Mouse (Mus musculus) myocyte (in vitro differentiated cells): Measurements from ENCODE around the gene Usp37. TPM values are rescaled to one million over a fixed set of nuclear protein-coding genes. Genes with fewer than 3 reads are reported as not detected.
"Not testable (repeated sequence)": the region's sequence is repeated elsewhere in the genome, so short reads cannot be mapped to it uniquely, and the experiment has no call there.

Source experiments
- H3K27me3 ChIP-seq: one replicate; pipeline ENCODE4 v1.6.1; 2011; ENCODE audit not compliant: control insufficient read depth, insufficient read depth, insufficient read length
- H3K36me3 ChIP-seq: one replicate; pipeline ENCODE4 v1.6.1; 2011; ENCODE audit not compliant: control insufficient read depth, insufficient read depth
- H3K4me2 ChIP-seq: one replicate; pipeline ENCODE4 v1.6.1; 2011; ENCODE audit warnings: low read depth, control low read depth
- H3K4me3 ChIP-seq: one replicate; pipeline ENCODE4 v1.5.1; 2011; ENCODE audit warnings: mild to moderate bottlenecking, control low read depth, moderate library complexity
- H3K79me2 ChIP-seq: one replicate; pipeline ENCODE4 v1.6.1; 2011; ENCODE audit not compliant: control insufficient read depth, insufficient read depth
- H3ac ChIP-seq: one replicate; pipeline ENCODE4 v1.6.1; 2011; ENCODE audit not compliant: control insufficient read depth, insufficient read length
- CEBPB ChIP-seq: IDR thresholded peaks from 2 replicates; pipeline ENCODE4 v1.6.1; 2011; ENCODE audit warnings: mild to moderate bottlenecking, moderate library complexity; ENCODE audit not compliant: poor library complexity, insufficient read depth, severe bottlenecking
- E2F4 ChIP-seq: IDR thresholded peaks from one replicate; pipeline ENCODE4 v1.6.1; 2011; ENCODE audit warnings: mild to moderate bottlenecking, control low read depth, moderate library complexity; ENCODE audit not compliant: insufficient read depth
- MAX ChIP-seq: IDR thresholded peaks from one replicate; pipeline ENCODE4 v1.6.1; 2011; ENCODE audit warnings: low read depth, mild to moderate bottlenecking, control low read depth
- MYOD1 ChIP-seq, 3 experiments: IDR thresholded peaks; one replicate each; pipeline ENCODE4 v1.6.1; 2011; ENCODE audit warnings: control low read depth in 2 of 3, low read depth in 2 of 3, mild to moderate bottlenecking in 2 of 3, moderate library complexity in 1 of 3; ENCODE audit not compliant: insufficient read length in 2 of 3, control insufficient read depth in 1 of 3
- MYOG ChIP-seq, 3 experiments: IDR thresholded peaks; one replicate each; pipeline ENCODE4 v1.6.1; 2011; ENCODE audit warnings: control low read depth in 2 of 3, low read depth in 2 of 3, mild to moderate bottlenecking in 2 of 3; ENCODE audit not compliant: insufficient read length in 2 of 3, control insufficient read depth in 1 of 3, insufficient read depth in 1 of 3
- POLR2A ChIP-seq: IDR thresholded peaks from one replicate; pipeline ENCODE4 v1.6.1; 2011; ENCODE audit warnings: low read depth, mild to moderate bottlenecking, control low read depth, moderate library complexity; ENCODE audit not compliant: insufficient read length
- POLR2AphosphoS2 ChIP-seq: IDR thresholded peaks from one replicate; pipeline ENCODE4 v1.6.1; 2011; ENCODE audit warnings: low read depth, control low read depth; ENCODE audit not compliant: insufficient read length
- REST ChIP-seq: IDR thresholded peaks from one replicate; pipeline ENCODE4 v1.6.1; 2011; ENCODE audit warnings: mild to moderate bottlenecking, control low read depth, moderate library complexity; ENCODE audit not compliant: insufficient read depth, insufficient read length
- SRF ChIP-seq: IDR thresholded peaks from one replicate; pipeline ENCODE4 v1.6.1; 2011; ENCODE audit warnings: low read depth; ENCODE audit not compliant: control insufficient read depth, insufficient read length
- TCF12 ChIP-seq: IDR thresholded peaks from one replicate; pipeline ENCODE4 v1.6.1; 2011; ENCODE audit warnings: mild to moderate bottlenecking, control low read depth; ENCODE audit not compliant: poor library complexity, insufficient read depth, severe bottlenecking
- TCF3 ChIP-seq: IDR thresholded peaks from one replicate; pipeline ENCODE4 v1.6.1; 2011; ENCODE audit warnings: low read depth, control low read depth; ENCODE audit not compliant: insufficient read length
- USF1 ChIP-seq: IDR thresholded peaks from one replicate; pipeline ENCODE4 v1.6.1; 2011; ENCODE audit warnings: low read depth, mild to moderate bottlenecking, control low read depth, moderate library complexity
- polyA plus RNA-seq: library from polyadenylated mRNA; unstranded; fragments of >200 nt; fragmentation: generic; extraction: Trizol; gene quantifications from one replicate; pipeline ENCODE4 v1.2.1, GENCODE M21; 2012; ENCODE audit warnings: missing spikeins

Gene Usp37
- polyA plus RNA-seq, 1 experiment = 2.9 TPM

- Histone ChIP-seq H3K36me3 (no peaks in the 10 kb centered on the region), H3ac (no peak overlapping the region), H3K4me2 (peak overlapping the region; percentile 85), H3K4me3 (peak overlapping the region; percentile 27), H3K79me2 (peaks cover 6% of the 10 kb centered on the region), H3K27me3 (no peaks in the 10 kb centered on the region)
- TF ChIP-seq POLR2A = peak; percentile 25
- TF ChIP-seq MAX = no peak
Measured at GRCm38 (mm10) chr1:74397919-74398451, 146.1 kb downstream of the Usp37 start.

DNA sequence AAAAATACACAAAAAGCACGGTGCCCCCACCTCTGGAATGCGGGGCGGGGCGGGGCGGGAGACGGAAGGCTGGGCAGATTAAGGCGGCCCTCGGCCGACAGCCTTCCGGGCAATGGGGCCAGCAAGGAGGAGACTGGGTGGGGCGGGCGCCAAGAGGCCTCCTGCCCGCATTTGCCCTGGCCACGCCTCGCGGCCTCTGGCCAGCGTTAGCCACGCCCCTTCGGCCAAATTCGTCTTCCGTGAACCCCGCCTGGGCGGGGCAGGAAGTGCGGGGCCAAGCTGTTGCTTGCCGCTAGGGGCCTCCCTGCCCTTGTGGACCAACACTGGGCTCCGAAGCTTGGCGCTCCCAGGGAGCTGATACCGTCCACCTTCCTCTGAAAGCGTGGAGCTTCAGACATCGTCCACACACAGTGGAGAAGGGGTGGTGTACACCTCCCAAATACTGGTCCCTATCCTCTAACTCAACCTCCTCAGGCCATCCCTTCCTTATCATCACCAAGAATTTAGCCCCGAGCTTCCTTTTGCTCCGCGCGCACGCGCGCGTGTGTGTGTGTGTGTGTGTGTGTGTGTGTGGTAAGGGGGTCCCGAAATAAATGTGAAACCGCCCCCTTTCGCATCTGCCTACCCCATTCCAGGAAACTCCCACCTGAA is 146.7 kb downstream of the Usp37 start:
- peak in 1 of 3 experiments; percentile 42 for TF ChIP-seq MYOG (IDR thresholded peaks at IDR 0.05; ENCODE audit: control insufficient read depth in 1 of 3, insufficient read depth in 1 of 3, insufficient read length in 2 of 3, low read depth in 2 of 3)
- no peak for TF ChIP-seq REST
- no peak for TF ChIP-seq USF1
- TF ChIP-seq MYOD1 (IDR thresholded peaks at IDR 0.05; ENCODE audit: control insufficient read depth in 1 of 3, insufficient read length in 2 of 3, low read depth in 2 of 3) = peak in 1 of 3 experiments; percentile 7
- TF ChIP-seq POLR2A = peak; percentile 79
- no peak for TF ChIP-seq TCF12
- no peak for TF ChIP-seq E2F4
- TF ChIP-seq MAX = no peak
- TF ChIP-seq POLR2AphosphoS2 = peak; percentile 100
- TF ChIP-seq TCF3 = no peak
- TF ChIP-seq SRF = peak; percentile 82
- TF ChIP-seq CEBPB = no peak
- H3K36me3 ChIP-seq = no peaks in the 10 kb centered on the region

DNA sequence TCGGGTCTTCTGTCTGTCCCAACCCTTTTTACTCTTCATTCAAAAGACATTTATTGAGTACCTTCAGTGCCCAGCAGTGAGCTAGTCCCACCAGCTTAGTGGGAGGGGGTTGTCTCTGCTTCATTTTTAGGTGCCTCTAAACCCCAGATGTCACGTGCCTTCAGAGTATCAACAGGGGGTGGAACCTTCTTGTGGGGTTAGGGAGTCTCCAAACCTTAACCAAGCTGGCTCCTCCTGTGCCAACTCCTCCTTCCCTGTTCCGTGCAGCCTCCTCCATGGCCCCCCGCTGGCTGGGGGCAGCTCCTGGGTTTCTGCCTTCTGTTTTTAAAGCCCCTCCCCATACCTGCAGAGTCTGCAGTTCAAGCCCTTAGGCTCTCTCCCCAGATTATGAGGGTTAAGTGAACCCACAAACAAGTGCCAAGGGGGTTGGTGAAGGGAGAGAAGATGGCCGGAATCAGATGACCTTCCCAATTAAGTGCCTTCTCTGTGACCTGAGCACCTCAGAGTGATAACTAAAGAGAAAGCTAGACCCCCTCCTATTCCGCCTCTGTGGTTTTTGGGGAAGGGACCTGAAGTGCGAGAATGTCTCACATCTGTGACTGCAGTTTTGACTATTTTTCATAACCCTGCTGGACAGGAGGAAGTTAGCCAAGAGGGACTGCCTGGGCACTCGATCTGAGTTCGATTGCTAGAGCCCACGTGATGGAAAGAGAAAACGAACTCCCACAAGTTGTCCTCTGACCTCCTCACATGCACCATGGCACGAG is 147.4 kb downstream of the Usp37 start:
- peak overlapping the region; percentile 27 for H3K4me3 ChIP-seq
- H3K4me2 ChIP-seq = peak overlapping the region; percentile 74
- H3ac ChIP-seq, H3K27me3 ChIP-seq, H3K36me3 ChIP-seq: not testable (repeated sequence)
- H3K79me2 ChIP-seq = peaks cover 18% of the 10 kb centered on the region
- peak; percentile 75 for TF ChIP-seq USF1

More for the DNA sequence above, 146.7 kb downstream of the Usp37 start:
- no peak overlapping the region for H3ac ChIP-seq
- H3K4me3 ChIP-seq = peak overlapping the region; percentile 27
- peaks cover 12% of the 10 kb centered on the region for H3K79me2 ChIP-seq
- peak overlapping the region; percentile 85 for H3K4me2 ChIP-seq
- no peaks in the 10 kb centered on the region for H3K27me3 ChIP-seq

GRCm38 (mm10) chr1:74395290-74395689 is 148.8 kb downstream of the Usp37 start:
- peaks cover 18% of the 10 kb centered on the region for H3K79me2 ChIP-seq
- TF ChIP-seq POLR2A (no peak), MAX (no peak), USF1 (no peak), MYOD1 (IDR thresholded peaks at IDR 0.05; ENCODE audit: control insufficient read depth in 1 of 3, insufficient read length in 2 of 3, low read depth in 2 of 3) (no peak)
- no peak overlapping the region for H3ac ChIP-seq
- H3K4me3 ChIP-seq = no peak overlapping the region
- no peak overlapping the region for H3K4me2 ChIP-seq
- no peaks in the 10 kb centered on the region for H3K36me3 ChIP-seq
- H3K27me3 ChIP-seq = no peaks in the 10 kb centered on the region

- Histone ChIP-seq H3K4me3 (no peak overlapping the region), H3ac (no peak overlapping the region), H3K27me3 (no peaks in the 10 kb centered on the region), H3K4me2 (no peak overlapping the region), H3K79me2 (peaks cover 18% of the 10 kb centered on the region), H3K36me3 (no peaks in the 10 kb centered on the region)
- TF ChIP-seq POLR2AphosphoS2 (no peak), USF1 (no peak), TCF3 (no peak), MAX (no peak), REST (no peak), MYOG (IDR thresholded peaks at IDR 0.05; ENCODE audit: control insufficient read depth in 1 of 3, insufficient read depth in 1 of 3, insufficient read length in 2 of 3, low read depth in 2 of 3) (no peak), MYOD1 (IDR thresholded peaks at IDR 0.05; ENCODE audit: control insufficient read depth in 1 of 3, insufficient read length in 2 of 3, low read depth in 2 of 3) (no peak), E2F4 (no peak), CEBPB (no peak), TCF12 (no peak), POLR2A (no peak), SRF (no peak)
Measured at GRCm38 (mm10) chr1:74394858-74395257, 149.2 kb downstream of the Usp37 start.
